Mouse (Mus musculus) ES-Bruce4 (cell line): ENCODE measurements around the gene Bdkrb2. TPM values are rescaled to one million over a fixed set of nuclear protein-coding genes. Genes with fewer than 3 reads are reported as not detected.

Experiments used
- H3K27ac ChIP-seq: 2 replicates; pipeline ENCODE4 v1.5.1; 2012; ENCODE audit warnings: low read length, inconsistent platforms; ENCODE audit not compliant: insufficient read depth
- H3K27me3 ChIP-seq: 2 replicates; pipeline ENCODE4 v1.6.1; 2012; ENCODE audit warnings: mild to moderate bottlenecking, low read length, inconsistent platforms; ENCODE audit not compliant: control insufficient read depth, poor library complexity, insufficient read depth, severe bottlenecking
- H3K36me3 ChIP-seq: 2 replicates; pipeline ENCODE4 v1.6.1; 2012; ENCODE audit warnings: inconsistent platforms, mild to moderate bottlenecking, low read length, moderate library complexity; ENCODE audit not compliant: control insufficient read depth, poor library complexity, insufficient read depth, severe bottlenecking
- H3K4me1 ChIP-seq: one replicate; pipeline ENCODE4 v1.8.1; 2011; ENCODE audit warnings: low read length; ENCODE audit not compliant: control insufficient read depth, insufficient read depth
- H3K4me3 ChIP-seq: 2 replicates; pipeline ENCODE4 v1.5.1; 2011; ENCODE audit warnings: low read depth, mild to moderate bottlenecking, low read length
- H3K9ac ChIP-seq: 2 replicates; pipeline ENCODE4 v1.6.1; 2012; ENCODE audit warnings: low read depth, mild to moderate bottlenecking, inconsistent platforms; ENCODE audit not compliant: poor library complexity, severe bottlenecking
- H3K9me3 ChIP-seq: replicated peaks from 2 replicates; pipeline ENCODE4 v1.6.1; 2012; ENCODE audit warnings: mild to moderate bottlenecking, low read length, inconsistent platforms; ENCODE audit not compliant: control insufficient read depth, poor library complexity, insufficient read depth, severe bottlenecking
- CTCF ChIP-seq: IDR thresholded peaks from one replicate; pipeline ENCODE4 v1.8.1; 2011; ENCODE audit warnings: low read depth, low read length
- EP300 ChIP-seq: IDR thresholded peaks from 2 replicates; pipeline ENCODE4 v1.6.1; 2011; ENCODE audit warnings: low read depth, low read length; ENCODE audit not compliant: insufficient read depth
- POLR2A ChIP-seq: IDR thresholded peaks from one replicate; pipeline ENCODE4 v1.8.1; 2011; ENCODE audit warnings: low read length; ENCODE audit not compliant: insufficient read depth
- polyA plus RNA-seq: library from polyadenylated mRNA; stranded (reverse); fragments of >200 nt; gene quantifications from 2 replicates; pipeline ENCODE4 v1.2.4, GENCODE M21; 2011; ENCODE audit warnings: low read depth; ENCODE audit not compliant: missing spikeins, insufficient read depth, insufficient read length

Gene Bdkrb2
- polyA plus RNA-seq, 1 experiment = 1.2 TPM

DNA sequence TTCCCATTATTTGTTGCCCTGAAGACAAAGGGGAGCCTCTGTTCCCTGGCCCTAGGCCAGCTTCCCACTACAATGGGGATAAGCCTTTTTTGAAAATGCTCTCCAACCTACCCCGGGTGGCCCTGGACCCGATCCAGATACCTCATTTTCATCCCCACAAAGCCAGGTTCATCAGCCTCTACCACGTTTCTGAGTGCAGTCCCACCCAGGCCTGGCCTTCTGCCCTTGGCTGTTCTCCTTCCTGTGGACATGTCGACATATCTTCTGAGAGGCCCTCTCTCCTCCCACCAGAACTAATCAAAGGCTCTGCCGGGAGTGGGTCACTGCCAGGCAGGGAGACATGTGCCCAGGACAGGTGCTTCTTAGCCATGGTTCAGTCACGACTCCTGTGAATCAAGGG is 38.6 kb downstream of the Bdkrb2 start:
- no peak overlapping the region for H3K9ac ChIP-seq
- H3K4me1 ChIP-seq = peaks cover 3% of the 10 kb centered on the region
- no peak overlapping the region for H3K27ac ChIP-seq
- TF ChIP-seq CTCF (no peak), EP300 (no peak)
- no peaks in the 10 kb centered on the region for H3K27me3 ChIP-seq
- no peaks in the 10 kb centered on the region for H3K9me3 ChIP-seq
- no peaks in the 10 kb centered on the region for H3K36me3 ChIP-seq
- no peak overlapping the region for H3K4me3 ChIP-seq

GRCm38 (mm10) chr12:105602581-105603210 is 39.7 kb downstream of the Bdkrb2 start, which contains the start of gene Bdkrb1:
Gene Bdkrb1 (plus strand): TSS chr12:105603085.
- H3K9ac ChIP-seq = no peak within 1 kb of the TSS
- TF ChIP-seq EP300 (no peak), POLR2A (no peak), CTCF (no peak)
- no peak within 1 kb of the TSS for H3K27ac ChIP-seq
- H3K9me3 ChIP-seq = no peaks in the 10 kb centered on the region
- H3K4me1 ChIP-seq = peaks cover 3% of the 10 kb centered on the region
- H3K27me3 ChIP-seq = no peaks in the 10 kb centered on the region
- no peak within 1 kb of the TSS for H3K4me3 ChIP-seq
- no peaks in the 10 kb centered on the region for H3K36me3 ChIP-seq

GRCm38 (mm10) chr12:105603904-105604303 is 40.9 kb downstream of the Bdkrb2 start:
- Histone ChIP-seq H3K9me3 (no peaks in the 10 kb centered on the region), H3K4me1 (no peaks in the 10 kb centered on the region), H3K27me3 (no peaks in the 10 kb centered on the region), H3K9ac (no peak overlapping the region), H3K36me3 (no peaks in the 10 kb centered on the region), H3K4me3 (no peak overlapping the region), H3K27ac (no peak overlapping the region)
- no peak for TF ChIP-seq POLR2A

DNA sequence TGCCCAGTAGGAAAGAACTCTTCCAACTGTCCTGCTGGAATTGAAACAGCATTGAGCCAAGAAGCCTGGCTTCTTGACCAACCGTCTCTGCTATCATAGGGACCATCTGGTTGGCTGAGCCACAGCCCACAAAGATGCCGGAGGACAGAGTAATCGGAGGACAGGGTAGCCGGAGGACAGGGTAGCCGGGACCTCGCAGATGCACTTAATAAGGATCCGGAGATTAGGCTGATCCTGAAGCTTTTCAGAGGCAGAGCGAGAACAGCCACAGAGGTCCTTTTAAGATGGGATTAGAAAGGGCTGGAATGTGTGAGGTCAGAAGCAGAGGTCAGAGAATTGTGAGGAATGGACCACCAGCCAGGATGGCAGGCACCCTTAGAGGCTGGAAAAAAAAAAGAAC is 42.2 kb downstream of the Bdkrb2 start:
- Histone ChIP-seq H3K4me3 (no peak overlapping the region), H3K4me1 (no peaks in the 10 kb centered on the region), H3K9ac (no peak overlapping the region), H3K27ac (no peak overlapping the region), H3K9me3 (no peaks in the 10 kb centered on the region), H3K36me3 (no peaks in the 10 kb centered on the region), H3K27me3 (no peaks in the 10 kb centered on the region)
- no peak for TF ChIP-seq CTCF
- no peak for TF ChIP-seq EP300
- TF ChIP-seq POLR2A = no peak

DNA sequence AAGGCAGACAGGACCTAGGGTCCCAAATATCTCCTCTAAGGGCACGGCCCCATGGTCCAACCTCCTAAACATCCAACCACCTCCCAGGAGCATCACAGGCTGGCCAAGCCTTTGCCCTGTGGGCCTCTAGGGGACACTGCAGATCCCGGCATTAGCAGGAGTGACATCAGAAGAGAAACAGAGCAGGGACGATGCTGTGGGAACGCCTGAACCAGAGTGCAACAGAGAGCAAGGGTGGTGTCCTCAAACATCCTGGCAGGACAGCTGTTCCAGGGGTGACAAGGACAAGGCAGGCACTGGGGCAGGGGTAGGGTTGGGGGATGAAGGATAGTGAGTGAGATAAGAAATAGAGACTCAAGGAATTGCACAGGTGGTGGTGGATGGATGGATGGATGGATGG is 43.9 kb downstream of the Bdkrb2 start:
- no peaks in the 10 kb centered on the region for H3K4me1 ChIP-seq
- no peak overlapping the region for H3K27ac ChIP-seq
- no peaks in the 10 kb centered on the region for H3K9me3 ChIP-seq
- no peak for TF ChIP-seq CTCF
- TF ChIP-seq POLR2A = no peak
- TF ChIP-seq EP300 = no peak
- no peaks in the 10 kb centered on the region for H3K27me3 ChIP-seq
- H3K9ac ChIP-seq = no peak overlapping the region
- H3K36me3 ChIP-seq = no peaks in the 10 kb centered on the region
- H3K4me3 ChIP-seq = no peak overlapping the region

GRCm38 (mm10) chr12:105611045-105611444 is 48.0 kb downstream of the Bdkrb2 start:
- Histone ChIP-seq H3K4me1 (no peaks in the 10 kb centered on the region), H3K9ac (no peak overlapping the region), H3K36me3 (no peaks in the 10 kb centered on the region), H3K27me3 (no peaks in the 10 kb centered on the region), H3K9me3 (no peaks in the 10 kb centered on the region), H3K27ac (no peak overlapping the region), H3K4me3 (no peak overlapping the region)
- TF ChIP-seq CTCF (no peak), EP300 (no peak), POLR2A (no peak)
